Mouse (Mus musculus) subcutaneous adipose tissue, adult 2 months (tissue): ENCODE results near the gene Padi6. TPM values are rescaled to one million over a fixed set of nuclear protein-coding genes. Genes with fewer than 3 reads are reported as not detected.

Source experiments
- polyA plus RNA-seq: library from polyadenylated mRNA; depleted of rRNA; stranded (reverse); fragments of >200 nt; gene quantifications from 2 replicates; pipeline ENCODE4 v1.2.3, GENCODE M21; 2012; ENCODE audit warnings: low replicate concordance; rRNA removed

Gene Padi6
- polyA plus RNA-seq: not detected in 2 replicates

DNA sequence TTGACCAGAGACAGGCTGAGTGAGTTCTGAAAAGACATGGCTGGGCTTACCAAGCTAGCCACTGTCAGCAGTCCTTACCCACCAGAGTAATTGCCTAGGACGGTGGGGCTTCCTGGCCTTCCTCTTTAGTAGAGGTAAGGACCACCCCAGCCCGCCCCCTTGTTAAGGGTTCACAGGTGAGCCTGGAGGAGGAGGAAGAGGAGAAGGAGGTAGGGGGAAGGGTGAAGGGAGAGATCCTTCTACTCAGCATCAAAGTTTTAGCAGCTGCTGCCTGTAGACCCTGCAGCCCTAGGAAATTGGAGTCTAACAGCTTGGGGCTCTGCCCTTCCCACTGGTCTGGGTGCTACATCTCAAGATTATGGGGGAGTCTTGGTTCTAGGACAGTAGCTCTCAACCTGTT is at the start of gene Padi6:
Gene Padi6 (minus strand): TSS at position 101 of the 400 bp plus-strand sequence.

DNA sequence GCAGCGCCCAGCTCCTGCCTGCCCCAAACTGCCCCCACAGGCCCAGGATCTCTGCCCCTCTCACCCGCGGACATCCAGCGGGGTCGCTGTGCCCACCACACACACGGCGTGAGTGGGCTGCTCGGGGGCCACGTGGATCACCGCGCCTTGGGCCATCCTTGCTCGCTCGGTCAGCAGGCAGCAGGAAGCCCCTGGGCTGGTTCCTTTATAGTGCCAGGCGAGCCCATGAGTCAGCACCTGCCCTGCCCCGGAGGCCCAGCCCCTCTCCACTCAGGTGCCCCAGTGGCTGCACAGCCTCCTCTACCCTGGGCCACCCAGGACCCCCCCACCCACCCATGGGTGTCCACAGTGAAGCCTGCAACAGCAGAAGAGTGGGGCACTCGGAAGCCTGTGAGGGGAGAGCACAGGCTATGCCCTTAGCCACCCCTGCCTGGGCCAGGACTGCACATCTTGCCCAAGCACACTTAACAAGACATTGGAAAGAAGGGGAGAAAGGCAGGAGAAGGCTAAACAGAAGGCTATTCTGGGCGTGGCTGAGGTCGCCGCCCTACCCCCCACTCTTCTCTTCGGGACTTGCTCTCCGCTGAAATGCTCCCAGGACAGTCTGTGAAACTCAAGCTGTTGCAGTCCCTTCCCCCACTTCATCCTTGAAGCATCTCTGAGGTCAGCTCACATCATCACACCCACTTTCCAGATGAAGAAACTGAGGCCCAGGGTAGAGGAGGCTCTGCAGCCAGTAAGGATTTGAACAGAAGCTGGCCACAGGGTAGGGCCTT is 31.8 kb upstream of the Padi6 start, which contains the start of gene Padi4:
Gene Padi4 (minus strand): TSS at position 212 of the 776 bp plus-strand sequence.

DNA sequence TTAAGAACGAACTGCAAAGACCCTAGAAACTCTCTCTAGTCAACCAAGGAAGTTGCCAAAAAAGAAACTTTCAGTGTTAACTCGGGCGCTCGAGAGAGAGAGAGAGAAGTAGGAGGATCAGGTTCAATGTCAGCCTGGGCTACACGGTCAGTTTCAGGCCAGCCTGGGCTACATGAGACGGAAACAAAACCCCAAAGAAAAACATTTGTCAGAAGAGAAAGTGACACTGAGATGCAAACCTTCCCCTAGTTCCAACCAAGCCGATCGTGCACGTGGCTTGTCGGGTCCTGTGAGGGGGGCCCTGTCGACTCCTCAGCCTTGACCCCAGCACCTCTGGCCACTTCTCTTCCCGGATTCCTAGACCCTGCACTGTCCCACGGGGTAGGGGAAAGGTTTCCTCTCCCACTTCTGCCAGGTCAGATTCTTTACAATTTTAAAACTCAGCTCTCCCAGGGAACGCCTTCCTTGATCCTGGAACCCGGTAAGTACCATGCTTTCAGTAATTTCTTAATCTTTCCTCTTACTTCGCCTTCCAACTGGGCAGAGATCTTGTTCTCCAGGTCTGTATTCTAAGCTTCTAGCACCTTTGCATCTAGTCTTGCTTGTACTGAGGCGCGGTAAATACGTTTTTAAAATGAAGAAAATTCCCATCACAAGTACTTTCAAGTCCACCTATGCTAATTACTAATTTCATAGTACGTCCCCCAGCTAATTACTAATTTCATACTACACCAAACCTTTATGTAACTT is 42.0 kb downstream of the Padi6 start, which contains the start of gene Rcc2:
Gene Rcc2 (plus strand): TSS at position 273 of the 750 bp plus-strand sequence.

Other genes with a start within 250 kb of the Padi6 start
- gene Arhgef10l, start 76.6 kb downstream of the Padi6 start, polyA plus RNA-seq: 12.3 and 37.0 TPM in 2 replicates
- 27.3 and 75.5 TPM in 2 replicates for gene Rcc2, start 42.1 kb downstream of the Padi6 start, polyA plus RNA-seq
- gene Padi4, start 31.6 kb upstream of the Padi6 start, polyA plus RNA-seq: 1.2 and 15.1 TPM in 2 replicates
- 0.10 and 0.15 TPM in 2 replicates for gene Padi3, start 68.0 kb upstream of the Padi6 start, polyA plus RNA-seq
- gene Padi1, start 103.1 kb upstream of the Padi6 start, polyA plus RNA-seq: 0.14 and 14.8 TPM in 2 replicates
- gene Padi2, start 163.7 kb upstream of the Padi6 start, polyA plus RNA-seq: 1.3 and 13.8 TPM in 2 replicates
- 251 and 307 TPM in 2 replicates for gene Sdhb, start 218.6 kb upstream of the Padi6 start, polyA plus RNA-seq
- 84.9 and 104 TPM in 2 replicates for gene Atp13a2, start 244.2 kb upstream of the Padi6 start, polyA plus RNA-seq